Mouse (Mus musculus) lung, embryonic 15.5 days (tissue): ENCODE data around the gene Mmrn2. TPM values are rescaled to one million over a fixed set of nuclear protein-coding genes. Genes with fewer than 3 reads are reported as not detected.

Source experiments
- ATAC-seq: fragments of 200-750 bp; cut with Nextera tagmentation; 2 replicates; pipeline ENCODE4 v1.8.0; 2017; ENCODE audit warnings: moderate number of reproducible peaks, borderline replicate concordance; ENCODE audit not compliant: low FRiP score, low TSS enrichment; ENCODE audit errors: extremely low read depth
- H3K27ac ChIP-seq: fragments of 300-500 bp; sonication (generic); 2 replicates; pipeline ENCODE4 v1.5.1; 2015; ENCODE audit warnings: moderate library complexity, mild to moderate bottlenecking, inconsistent platforms
- H3K27me3 ChIP-seq: fragments of 300-500 bp; sonication (generic); 2 replicates; pipeline ENCODE4 v1.6.1; 2015; ENCODE audit warnings: inconsistent platforms
- H3K36me3 ChIP-seq: fragments of 300-500 bp; sonication (generic); 2 replicates; pipeline ENCODE4 v1.6.1; 2015; ENCODE audit warnings: inconsistent platforms
- H3K4me1 ChIP-seq: fragments of 300-500 bp; sonication (generic); 2 replicates; pipeline ENCODE4 v1.6.1; 2015; ENCODE audit warnings: inconsistent platforms
- H3K4me2 ChIP-seq: fragments of 300-500 bp; sonication (generic); 2 replicates; pipeline ENCODE4 v1.6.1; 2015; ENCODE audit warnings: inconsistent platforms, mild to moderate bottlenecking, moderate library complexity
- H3K4me3 ChIP-seq: fragments of 300-500 bp; sonication (generic); 2 replicates; pipeline ENCODE4 v1.5.1; 2015; ENCODE audit warnings: mild to moderate bottlenecking, inconsistent platforms
- H3K9ac ChIP-seq: fragments of 300-500 bp; sonication (generic); 2 replicates; pipeline ENCODE4 v1.6.1; 2015; ENCODE audit warnings: inconsistent platforms
- H3K9me3 ChIP-seq: fragments of 300-500 bp; sonication (generic); 2 replicates; pipeline ENCODE4 v1.6.1; 2016; ENCODE audit warnings: inconsistent platforms
- WGBS: fragments of 180-500 bp; shearing (Covaris S2); methylation state at CpG from one replicate; pipeline ENCODE4 v1.1.7; 2015; 5-methylcytosine and 5-hydroxymethylcytosine counted together
- polyA plus RNA-seq: library from polyadenylated mRNA; unstranded; fragments of >200 nt; fragmentation: Nextera tagmentation; extraction: Ambion mirVana; gene quantifications from 2 replicates; pipeline ENCODE4 v1.2.1, GENCODE M21; 2015

The Mmrn2 gene
- polyA plus RNA-seq, 1 experiment from 2014 or later, result 14.3 TPM

DNA sequence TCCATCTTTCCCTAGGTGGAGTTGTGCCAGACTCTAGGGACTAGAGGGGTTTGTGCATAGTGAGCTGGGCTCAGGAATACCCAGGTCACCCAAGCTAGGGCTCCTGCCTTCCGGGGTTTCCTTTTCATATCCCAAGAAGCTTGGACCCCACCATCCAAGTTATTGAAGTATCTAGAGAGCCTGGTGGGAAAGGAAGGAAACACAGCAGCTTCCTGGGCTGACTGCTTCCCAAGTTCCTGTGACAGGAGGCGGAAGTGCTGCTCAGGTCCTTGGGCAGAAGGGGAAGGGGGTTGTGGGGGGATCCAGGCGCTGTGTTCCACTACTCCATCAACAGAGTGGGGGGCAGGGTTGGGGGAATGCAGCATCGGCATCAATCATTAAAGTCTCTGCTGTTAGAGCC is 1.9 kb downstream of the Mmrn2 start:
- peak overlapping the region; percentile 45 for H3K4me2 ChIP-seq

GRCm38 (mm10) chr14:34378560-34379331 is 3.5 kb downstream of the Mmrn2 start:
- no peak; the same call in 1 of the 2 replicates for ATAC-seq
- H3K9ac ChIP-seq, result no peak overlapping the region

More for the DNA sequence above, 1.9 kb downstream of the Mmrn2 start:
- Histone ChIP-seq H3K27me3 (no peaks in the 10 kb centered on the region), H3K9ac (no peak overlapping the region), H3K4me3 (peak overlapping the region; percentile 33), H3K36me3 (no peaks in the 10 kb centered on the region), H3K4me1 (peaks cover 23% of the 10 kb centered on the region), H3K27ac (no peak overlapping the region), H3K9me3 (no peaks in the 10 kb centered on the region)
- 68% methylated on average over 4 of the region's 4 CpGs for WGBS
- ATAC-seq, result no peak

DNA sequence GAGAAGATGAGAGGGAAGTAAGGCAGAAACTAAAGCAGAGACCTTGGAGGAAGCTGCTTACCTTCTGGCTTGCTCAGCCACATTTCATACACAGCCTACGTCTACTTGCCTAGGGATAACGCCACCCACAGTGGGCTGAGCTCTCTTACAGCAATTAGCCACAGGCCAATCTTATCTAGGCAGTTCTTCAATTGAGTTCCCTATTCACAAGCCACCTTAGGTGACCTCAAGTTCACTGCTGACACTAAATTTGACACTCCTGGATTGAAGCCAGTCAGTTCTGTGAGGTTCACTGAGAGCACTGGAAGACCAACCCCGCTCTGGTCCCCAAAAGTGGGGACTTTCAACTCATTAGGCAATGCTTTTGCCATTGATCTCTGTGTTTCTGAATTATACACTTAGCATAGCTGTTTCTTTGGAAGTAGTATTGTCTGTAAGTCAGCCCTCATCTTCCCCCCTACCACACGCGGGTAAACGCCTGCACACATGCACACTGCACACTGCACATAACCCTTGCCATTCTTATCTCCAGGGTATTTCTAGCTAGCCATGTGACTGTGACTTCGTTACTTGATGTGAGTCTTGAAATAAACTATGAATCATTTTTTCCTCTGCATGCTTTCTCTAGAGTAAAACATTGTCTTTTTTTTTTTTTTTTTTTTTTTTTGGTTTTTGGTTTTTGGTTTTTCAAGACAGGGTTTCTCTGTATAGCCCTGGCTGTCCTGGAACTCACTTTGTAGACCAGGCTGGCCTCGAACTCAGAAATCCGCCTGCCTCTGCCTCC is 7.8 kb downstream of the Mmrn2 start:
- Histone ChIP-seq H3K27me3 (no peaks in the 10 kb centered on the region), H3K27ac (no peak overlapping the region), H3K4me1 (peaks cover 9% of the 10 kb centered on the region), H3K4me2 (no peak overlapping the region), H3K9ac (no peak overlapping the region), H3K4me3 (no peak overlapping the region), H3K36me3 (no peaks in the 10 kb centered on the region), H3K9me3 (no peaks in the 10 kb centered on the region)
- no peak for ATAC-seq
- WGBS, result 90% methylated on average over 9 of the region's 9 CpGs

More at GRCm38 (mm10) chr14:34378560-34379331, 3.5 kb downstream of the Mmrn2 start:
- Histone ChIP-seq H3K4me2 (peak overlapping the region; percentile 3; the same call in 1 of the 2 replicates), H3K9me3 (no peaks in the 10 kb centered on the region), H3K36me3 (no peaks in the 10 kb centered on the region), H3K4me3 (no peak overlapping the region), H3K27ac (peak overlapping the region; percentile 77), H3K4me1 (peaks cover 23% of the 10 kb centered on the region), H3K27me3 (no peaks in the 10 kb centered on the region)
- 22% methylated on average over 11 of the region's 11 CpGs for WGBS

DNA sequence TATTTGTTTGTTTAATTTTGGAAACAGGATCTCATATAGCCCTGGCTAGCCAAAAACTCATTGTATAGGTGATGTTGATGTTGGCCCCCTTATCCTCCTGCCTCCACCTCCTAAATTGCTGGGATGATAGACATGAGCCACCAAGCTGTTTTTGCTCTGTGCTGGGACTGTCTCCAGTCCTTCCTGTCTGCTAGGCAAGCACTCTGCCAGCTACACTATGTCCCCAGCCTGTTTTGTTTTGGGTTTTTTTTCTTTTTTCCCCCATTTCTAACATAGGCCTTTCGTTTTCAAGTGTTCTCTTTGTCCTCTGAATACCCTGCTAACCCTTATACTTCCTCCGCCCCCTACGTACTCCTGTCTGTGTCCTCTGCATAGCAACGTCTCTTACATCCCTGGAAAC is 18.0 kb downstream of the Mmrn2 start:
- Histone ChIP-seq H3K4me3 (no peak overlapping the region), H3K27ac (no peak overlapping the region), H3K36me3 (peaks cover 1% of the 10 kb centered on the region; the same call in 1 of the 2 replicates), H3K4me2 (no peak overlapping the region), H3K9ac (no peak overlapping the region), H3K4me1 (no peaks in the 10 kb centered on the region), H3K27me3 (no peaks in the 10 kb centered on the region), H3K9me3 (no peaks in the 10 kb centered on the region)
- WGBS, result 55% methylated on average over 4 of the region's 4 CpGs
- ATAC-seq, result no peak

GRCm38 (mm10) chr14:34397871-34398270 is 22.6 kb downstream of the Mmrn2 start:
- H3K4me2 ChIP-seq, result no peak overlapping the region
- ATAC-seq, result no peak

DNA sequence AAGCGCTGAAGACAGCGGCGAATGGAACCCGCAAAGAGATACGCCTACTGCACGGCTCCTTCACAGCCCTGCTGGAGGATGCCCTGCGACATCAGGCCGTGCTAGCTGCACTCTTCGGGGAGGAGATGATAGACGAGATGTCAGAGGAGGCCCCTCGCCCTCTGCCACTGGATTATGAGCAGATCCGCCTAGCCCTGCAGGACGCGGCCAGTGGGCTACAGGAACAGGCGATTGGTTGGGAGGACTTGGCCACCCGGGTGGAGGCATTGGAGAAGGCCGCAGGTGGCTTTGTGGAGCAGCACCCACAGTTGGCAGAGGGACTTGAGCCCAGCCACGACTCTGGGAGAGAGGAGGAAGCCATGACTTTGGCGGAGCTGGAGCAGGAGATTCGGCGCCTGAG is 23.6 kb downstream of the Mmrn2 start:
- Histone ChIP-seq H3K27ac (no peak overlapping the region), H3K4me3 (no peak overlapping the region), H3K27me3 (no peaks in the 10 kb centered on the region), H3K9ac (no peak overlapping the region), H3K4me1 (no peaks in the 10 kb centered on the region), H3K4me2 (no peak overlapping the region), H3K9me3 (no peaks in the 10 kb centered on the region), H3K36me3 (peaks cover 27% of the 10 kb centered on the region)
- no peak for ATAC-seq
- 90% methylated on average over 21 of the region's 21 CpGs for WGBS

More at GRCm38 (mm10) chr14:34397871-34398270, 22.6 kb downstream of the Mmrn2 start:
- Histone ChIP-seq H3K27ac (no peak overlapping the region), H3K9me3 (no peaks in the 10 kb centered on the region), H3K4me3 (no peak overlapping the region), H3K36me3 (peaks cover 22% of the 10 kb centered on the region), H3K4me1 (no peaks in the 10 kb centered on the region), H3K27me3 (no peaks in the 10 kb centered on the region), H3K9ac (no peak overlapping the region)
- 88% methylated on average over 5 of the region's 5 CpGs for WGBS

GRCm38 (mm10) chr14:34399301-34399700 is 24.0 kb downstream of the Mmrn2 start:
- H3K9ac ChIP-seq, result no peak overlapping the region
- H3K4me3 ChIP-seq, result no peak overlapping the region
- H3K4me1 ChIP-seq, result no peaks in the 10 kb centered on the region
- no peak for ATAC-seq
- H3K4me2 ChIP-seq, result no peak overlapping the region
- no peaks in the 10 kb centered on the region for H3K9me3 ChIP-seq
- H3K27ac ChIP-seq, result no peak overlapping the region
- no peaks in the 10 kb centered on the region for H3K27me3 ChIP-seq
- peaks cover 31% of the 10 kb centered on the region for H3K36me3 ChIP-seq
- WGBS, result 91% methylated on average over 6 of the region's 6 CpGs

GRCm38 (mm10) chr14:34400021-34400420 is 24.8 kb downstream of the Mmrn2 start:
- ATAC-seq, result no peak
- Histone ChIP-seq H3K36me3 (peaks cover 37% of the 10 kb centered on the region), H3K4me3 (no peak overlapping the region), H3K9me3 (no peaks in the 10 kb centered on the region), H3K4me2 (no peak overlapping the region), H3K27me3 (no peaks in the 10 kb centered on the region), H3K27ac (no peak overlapping the region), H3K4me1 (no peaks in the 10 kb centered on the region), H3K9ac (no peak overlapping the region)
- WGBS, result 86% methylated on average over 3 of the region's 3 CpGs

- Histone ChIP-seq H3K9me3 (no peaks in the 10 kb centered on the region), H3K4me3 (no peak overlapping the region), H3K4me2 (no peak overlapping the region), H3K27me3 (no peaks in the 10 kb centered on the region), H3K9ac (no peak overlapping the region), H3K36me3 (peaks cover 43% of the 10 kb centered on the region), H3K27ac (no peak overlapping the region), H3K4me1 (no peaks in the 10 kb centered on the region)
- ATAC-seq, result no peak
- 56% methylated on average over 6 of the region's 6 CpGs for WGBS
Measured at GRCm38 (mm10) chr14:34401135-34401534, 25.9 kb downstream of the Mmrn2 start.

DNA sequence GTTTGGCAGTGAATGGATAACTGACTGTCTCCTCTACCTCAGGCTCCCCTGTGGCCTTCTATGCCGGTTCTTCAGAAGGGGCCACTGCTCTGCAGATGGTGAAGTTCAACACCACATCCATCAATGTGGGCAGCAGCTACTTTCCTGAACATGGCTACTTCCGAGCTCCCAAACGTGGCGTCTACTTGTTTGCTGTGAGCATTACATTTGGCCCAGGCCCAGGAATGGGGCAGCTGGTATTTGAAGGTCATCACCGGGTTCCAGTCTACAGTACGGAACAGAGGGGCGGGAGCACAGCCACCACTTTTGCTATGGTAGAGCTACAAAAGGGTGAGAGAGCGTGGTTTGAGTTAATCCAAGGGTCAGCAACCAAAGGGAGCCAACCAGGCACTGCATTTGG is 27.6 kb downstream of the Mmrn2 start:
- H3K27ac ChIP-seq, result no peak overlapping the region
- no peak overlapping the region for H3K4me2 ChIP-seq
- 51% methylated on average over 8 of the region's 8 CpGs for WGBS
- no peaks in the 10 kb centered on the region for H3K4me1 ChIP-seq
- H3K9me3 ChIP-seq, result no peaks in the 10 kb centered on the region
- peaks cover 49% of the 10 kb centered on the region for H3K36me3 ChIP-seq
- no peak for ATAC-seq
- no peak overlapping the region for H3K4me3 ChIP-seq
- no peaks in the 10 kb centered on the region for H3K27me3 ChIP-seq
- H3K9ac ChIP-seq, result no peak overlapping the region

DNA sequence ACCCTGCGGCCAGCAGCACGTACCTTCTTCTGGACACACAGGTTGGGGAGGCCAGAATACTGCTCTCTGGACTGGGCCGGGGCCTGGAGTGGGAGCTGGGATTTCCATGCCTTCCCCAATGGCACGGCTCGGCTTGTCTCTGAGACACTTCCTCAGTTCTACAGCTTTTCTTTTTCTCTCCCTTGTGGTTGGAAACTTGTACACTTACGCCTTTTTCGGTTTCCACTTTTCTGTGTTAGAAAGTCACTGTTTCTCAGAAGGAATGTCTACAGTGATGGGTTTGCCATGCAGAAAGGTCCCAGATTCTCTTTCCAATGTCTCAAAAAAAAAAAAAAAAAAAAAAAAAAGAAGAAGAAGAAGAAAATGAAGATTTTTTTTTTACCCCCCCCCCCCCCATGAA is 28.2 kb downstream of the Mmrn2 start:
- H3K4me3 ChIP-seq, result no peak overlapping the region
- peaks cover 50% of the 10 kb centered on the region for H3K36me3 ChIP-seq
- H3K9ac ChIP-seq, result no peak overlapping the region
- H3K9me3 ChIP-seq, result no peaks in the 10 kb centered on the region
- H3K4me2 ChIP-seq, result no peak overlapping the region
- H3K4me1 ChIP-seq, result no peaks in the 10 kb centered on the region
- 91% methylated on average over 7 of the region's 7 CpGs for WGBS
- no peak overlapping the region for H3K27ac ChIP-seq
- H3K27me3 ChIP-seq, result no peaks in the 10 kb centered on the region
- no peak for ATAC-seq

GRCm38 (mm10) chr14:34410716-34411115 is 35.5 kb downstream of the Mmrn2 start:
- Histone ChIP-seq H3K9ac (no peak overlapping the region), H3K9me3 (no peaks in the 10 kb centered on the region), H3K27ac (no peak overlapping the region), H3K4me3 (no peak overlapping the region), H3K4me1 (no peaks in the 10 kb centered on the region), H3K27me3 (no peaks in the 10 kb centered on the region), H3K4me2 (no peak overlapping the region), H3K36me3 (peaks cover 45% of the 10 kb centered on the region)
- no peak for ATAC-seq
- WGBS, result 95% methylated on average over 6 of the region's 6 CpGs
